Mouse (Mus musculus) lung, postnatal 25 days (tissue): ENCODE results near the gene Trmt112.

Experiments used
- DNase-seq: peaks from one replicate; pipeline ENCODE4 v3.0.0; 2022; ENCODE audit warnings: low spot score

Trmt112 gene

GRCm38 (mm10) chr19:6925611-6926329 lies 16.3 kb downstream of the Trmt112 start:
- DNase-seq, result no peak

- no peak for DNase-seq
Observed at GRCm38 (mm10) chr19:6926559-6927255, 17.2 kb downstream of the Trmt112 start.

- no peak for DNase-seq
Observed at GRCm38 (mm10) chr19:6928080-6928479, 18.6 kb downstream of the Trmt112 start.

GRCm38 (mm10) chr19:6931002-6931401 lies 21.5 kb downstream of the Trmt112 start:
- no peak for DNase-seq

- DNase-seq, result no peak
Observed at GRCm38 (mm10) chr19:6932018-6932417, 22.5 kb downstream of the Trmt112 start.

GRCm38 (mm10) chr19:6933102-6933435 lies 23.6 kb downstream of the Trmt112 start:
- DNase-seq, result no peak

- no peak for DNase-seq
Observed at GRCm38 (mm10) chr19:6933436-6934194, 24.1 kb downstream of the Trmt112 start.

GRCm38 (mm10) chr19:6934195-6934977 lies 24.9 kb downstream of the Trmt112 start, which contains the start of gene Kcnk4:
TSS of gene Kcnk4 (minus strand) at chr19:6934515.
- no peak for DNase-seq

GRCm38 (mm10) chr19:6936299-6936698 lies 26.8 kb downstream of the Trmt112 start:
- DNase-seq, result no peak

- DNase-seq, result no peak
Observed at GRCm38 (mm10) chr19:6937541-6938465, 28.3 kb downstream of the Trmt112 start.

GRCm38 (mm10) chr19:6939106-6940002 lies 29.9 kb downstream of the Trmt112 start:
- DNase-seq, result no peak

GRCm38 (mm10) chr19:6940396-6941351 lies 31.2 kb downstream of the Trmt112 start:
- DNase-seq, result no peak

GRCm38 (mm10) chr19:6941372-6942248 lies 32.1 kb downstream of the Trmt112 start, which contains the start of gene Bad:
TSS of gene Bad (plus strand) at chr19:6941861.
- DNase-seq, result peak; percentile 92

GRCm38 (mm10) chr19:6942249-6942691 lies 32.8 kb downstream of the Trmt112 start, which contains the start of gene Gpr137:
TSS of gene Gpr137 (minus strand) at chr19:6942480.
- peak; percentile 98 for DNase-seq

GRCm38 (mm10) chr19:6942764-6943163 lies 33.3 kb downstream of the Trmt112 start:
- no peak for DNase-seq

- no peak for DNase-seq
Observed at GRCm38 (mm10) chr19:6943709-6944108, 34.2 kb downstream of the Trmt112 start.

- DNase-seq, result no peak
Observed at GRCm38 (mm10) chr19:6947742-6948141, 38.2 kb downstream of the Trmt112 start.
